Mouse (Mus musculus) mouse trophoblast stem cell (cell line): ENCODE results near the gene A430078G23Rik.

Experiments used
- in situ Hi-C, 2 experiments: fragments of 300-500 bp; cut with MseI, MboI; formaldehyde crosslinking; loops; 2 replicates in 1 of 2; 3 replicates in 1 of 2; pipeline ENCODE4 v1.15.1; 2025

Gene A430078G23Rik

DNA sequence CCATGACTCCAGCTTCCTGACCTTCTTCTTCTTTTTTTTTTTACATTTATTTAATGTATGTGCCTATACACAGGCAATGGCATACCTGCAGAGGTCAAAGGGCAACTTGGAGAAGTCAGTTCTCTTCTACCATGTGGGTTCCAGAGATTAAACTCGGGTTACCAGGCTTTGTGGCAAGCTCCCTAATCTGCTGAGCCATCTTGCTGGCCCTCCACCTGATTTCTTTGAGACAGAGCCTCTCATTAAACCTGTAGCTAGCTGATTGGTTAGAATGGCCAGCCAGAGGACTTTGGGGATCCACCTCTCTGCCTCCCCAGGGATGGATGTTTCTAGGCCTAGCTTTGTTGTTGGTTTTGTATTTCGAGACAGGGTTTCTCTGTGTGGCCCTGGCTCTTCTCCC lies 57.9 kb downstream of the A430078G23Rik start:
- in situ Hi-C loops = no loop called here

DNA sequence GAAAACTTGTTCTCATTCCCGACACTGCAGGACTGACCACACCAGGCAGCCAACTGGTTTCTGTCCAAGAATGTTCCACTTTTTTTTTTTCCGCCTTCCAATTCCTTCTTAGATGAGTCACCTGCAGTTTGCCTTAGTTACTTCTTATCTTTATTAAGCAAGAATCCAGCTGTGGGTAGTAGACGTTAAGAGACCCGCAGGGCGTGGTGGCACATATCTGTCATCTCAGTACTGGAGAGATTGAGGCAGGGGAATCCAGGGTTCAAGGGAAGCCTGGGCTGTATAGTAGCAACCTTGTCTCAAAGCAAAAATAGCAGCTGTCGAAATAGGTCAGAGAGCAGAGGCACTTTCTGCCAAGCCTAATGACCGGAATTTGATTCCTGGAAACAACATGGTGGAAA lies 58.7 kb downstream of the A430078G23Rik start:
- in situ Hi-C loops = no loop called here

GRCm38 (mm10) chr8:3412816-3413215 lies 59.6 kb downstream of the A430078G23Rik start:
- in situ Hi-C loops = no loop called here

- in situ Hi-C loops = no loop called here
These were observed 61.5 kb downstream of the A430078G23Rik start for GRCm38 (mm10) chr8:3414639-3415190.

DNA sequence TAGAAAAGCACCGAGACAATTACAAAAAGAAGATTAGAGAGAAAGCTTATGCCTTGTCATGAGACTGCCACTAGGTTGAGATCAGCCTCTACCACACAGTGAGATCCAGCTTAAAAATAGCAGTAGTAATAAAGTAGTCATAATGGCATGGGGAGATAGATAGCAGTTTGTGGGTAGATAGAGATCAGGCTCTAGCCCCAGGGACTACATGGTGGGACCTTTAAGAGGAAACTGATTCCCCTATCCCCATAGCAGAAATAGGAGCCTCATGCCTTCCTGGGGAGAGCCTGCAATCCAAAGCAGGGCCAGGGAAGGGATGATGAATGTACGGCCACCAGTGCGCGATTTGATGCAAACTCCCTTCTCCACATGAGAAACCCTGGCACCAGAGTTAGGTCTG lies 62.0 kb downstream of the A430078G23Rik start:
- in situ Hi-C loops = no loop called here

DNA sequence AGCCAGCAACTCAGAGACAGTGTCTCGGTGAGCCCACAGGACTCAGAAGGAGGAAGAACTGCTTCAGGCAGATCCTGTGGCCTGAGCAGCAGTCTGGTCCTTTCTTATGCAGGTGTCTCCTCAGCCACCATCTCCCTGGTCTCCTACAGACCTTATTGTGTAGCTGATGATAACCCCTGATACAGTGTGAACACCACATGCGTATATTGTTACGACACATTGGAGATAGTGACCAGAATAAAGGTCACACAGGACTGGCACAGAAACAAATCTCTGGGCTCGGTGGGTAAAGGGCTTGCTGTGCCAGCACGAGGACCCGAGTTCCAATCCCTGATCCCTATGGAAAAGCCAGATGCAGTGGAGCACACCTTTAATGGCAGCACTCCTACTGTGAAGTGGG lies 62.4 kb downstream of the A430078G23Rik start:
- in situ Hi-C loops = no loop called here

GRCm38 (mm10) chr8:3416846-3417245 lies 63.6 kb downstream of the A430078G23Rik start:
- in situ Hi-C loops = no loop called here

DNA sequence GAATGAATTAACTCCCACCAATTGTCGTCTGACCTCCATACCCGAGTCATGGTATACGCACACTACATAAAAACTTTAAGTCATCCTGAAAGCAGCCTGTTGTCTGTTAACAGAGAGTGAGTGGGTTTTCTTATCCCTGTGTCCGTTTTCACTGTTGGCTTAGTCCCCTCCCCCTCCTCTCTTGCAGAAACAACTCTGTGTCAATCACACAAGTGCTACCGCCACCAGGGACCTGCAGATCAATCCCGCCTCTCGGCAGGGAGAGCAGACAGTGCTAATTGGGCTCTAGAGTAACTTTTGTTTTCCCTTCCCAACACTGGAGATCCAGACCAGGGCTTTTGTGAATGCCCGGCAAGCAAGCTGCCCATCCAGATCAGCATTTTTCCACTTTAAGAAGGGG lies 64.2 kb downstream of the A430078G23Rik start:
- in situ Hi-C loops = no loop called here

DNA sequence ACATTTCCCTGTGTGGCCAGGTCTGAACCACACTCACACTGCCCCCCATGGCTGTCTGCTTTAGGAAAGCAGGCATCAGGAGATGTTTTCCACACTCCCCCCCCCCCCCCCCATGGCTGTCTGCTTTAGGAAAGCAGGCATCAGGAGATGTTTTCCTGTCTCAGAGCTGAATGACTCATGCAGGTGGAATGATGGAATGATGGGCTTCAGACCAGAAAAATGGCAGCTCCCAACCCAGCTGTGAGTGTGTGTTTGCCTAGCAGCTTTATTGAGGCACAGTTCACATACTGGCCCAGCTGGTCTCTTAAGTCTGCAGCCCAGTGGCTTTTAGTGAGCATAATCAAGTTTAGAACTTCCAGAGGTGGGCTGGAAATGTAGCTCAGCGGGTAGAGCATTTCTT lies 64.9 kb downstream of the A430078G23Rik start:
- in situ Hi-C loops = no loop called here

- in situ Hi-C loops = no loop called here
These were observed 67.0 kb downstream of the A430078G23Rik start for GRCm38 (mm10) chr8:3420105-3420706.

DNA sequence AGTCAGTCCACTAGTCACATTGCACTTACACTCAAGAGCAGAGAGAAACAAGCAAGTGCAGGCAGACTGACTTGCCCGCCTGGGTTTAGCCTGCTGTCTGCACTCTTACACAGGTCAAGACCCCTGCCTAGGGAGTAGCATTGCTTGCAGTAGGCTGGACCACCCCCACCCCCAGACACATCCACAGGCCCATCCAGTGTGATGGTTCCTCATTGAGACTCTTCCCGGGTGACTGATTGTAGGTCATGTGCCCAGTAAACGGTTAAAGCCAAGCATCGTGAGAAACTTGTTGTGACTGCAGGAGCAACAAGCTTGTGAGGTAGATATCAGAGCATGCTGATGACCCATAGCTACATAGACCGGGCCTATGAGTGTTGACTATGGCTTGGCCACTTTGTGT lies 68.3 kb downstream of the A430078G23Rik start:
- in situ Hi-C loops = no loop called here

DNA sequence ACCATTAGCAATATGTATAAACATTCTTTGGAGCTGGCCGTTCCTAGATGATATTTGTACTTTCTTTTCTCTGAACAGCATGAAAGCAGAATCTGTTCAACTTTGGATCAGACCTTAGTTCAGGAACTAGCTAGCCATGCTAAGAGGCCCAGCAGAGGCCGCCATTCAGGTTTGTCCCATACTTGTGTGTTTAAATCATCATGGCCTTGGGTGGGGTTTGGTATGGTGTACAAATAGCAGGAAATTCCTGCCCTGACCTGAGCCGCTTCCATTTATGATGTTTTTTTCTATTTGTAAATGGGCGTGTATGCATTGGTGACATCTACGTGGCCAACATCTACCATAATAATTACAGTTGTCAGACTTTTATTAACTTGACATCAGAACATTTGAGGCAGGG lies 72.0 kb downstream of the A430078G23Rik start:
- in situ Hi-C loops = no loop called here

GRCm38 (mm10) chr8:3426211-3426610 lies 73.0 kb downstream of the A430078G23Rik start:
- in situ Hi-C loops = no loop called here

GRCm38 (mm10) chr8:3428426-3428825 lies 75.2 kb downstream of the A430078G23Rik start:
- in situ Hi-C loops = no loop called here

- in situ Hi-C loops = no loop called here
These were observed 76.8 kb downstream of the A430078G23Rik start for GRCm38 (mm10) chr8:3429966-3430365.

DNA sequence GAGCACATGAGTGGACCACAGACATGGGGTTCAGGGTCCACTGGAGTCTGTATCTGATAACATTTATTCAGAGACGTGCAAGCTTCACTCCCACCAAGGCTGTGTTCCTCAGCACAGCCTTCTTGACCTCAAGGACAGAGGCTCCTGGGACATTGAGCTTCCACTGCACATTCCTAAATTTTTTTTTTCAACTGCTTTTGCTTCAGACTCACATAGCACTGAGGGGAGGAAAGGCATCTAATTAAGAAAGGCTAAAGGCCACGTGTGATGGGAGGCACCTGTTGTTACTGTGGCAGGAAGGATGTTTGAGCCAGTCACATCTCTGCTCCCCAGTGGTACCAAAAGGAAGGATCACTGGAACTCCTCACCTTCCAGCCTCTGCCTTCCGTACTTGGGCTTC lies 77.9 kb downstream of the A430078G23Rik start:
- in situ Hi-C loops = no loop called here

- in situ Hi-C loops = no loop called here
These were observed 83.3 kb downstream of the A430078G23Rik start for GRCm38 (mm10) chr8:3436492-3436891.

DNA sequence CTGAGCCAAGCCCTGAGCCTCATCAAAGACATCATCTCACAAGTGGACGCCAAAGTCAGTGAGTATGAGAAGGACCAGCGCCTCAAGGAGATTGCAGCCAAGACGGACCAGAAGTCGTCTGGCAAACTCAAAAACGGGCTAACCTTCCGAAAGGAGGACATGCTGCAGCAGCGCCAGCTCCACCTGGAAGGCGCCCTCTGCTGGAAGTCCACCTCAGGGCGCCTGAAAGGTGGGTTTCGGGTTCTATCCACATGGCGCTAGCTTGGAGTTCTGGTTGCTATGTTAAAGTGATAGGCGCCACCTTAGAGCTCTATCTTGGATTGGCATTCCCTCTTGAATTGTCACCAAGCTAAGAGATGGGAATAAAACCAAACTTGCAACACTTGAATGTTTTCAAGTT lies 86.3 kb downstream of the A430078G23Rik start:
- in situ Hi-C loops = no loop called here
